Mouse (Mus musculus) limb, embryonic 15.5 days (tissue): Measurements from ENCODE around the gene Rps15. TPM values are rescaled to one million over a fixed set of nuclear protein-coding genes. Genes with fewer than 3 reads are reported as not detected.

Experiments used
- ATAC-seq: fragments of 200-750 bp; cut with Nextera tagmentation; 2 replicates; pipeline ENCODE4 v1.8.0; 2017; ENCODE audit warnings: low read depth, moderate TSS enrichment; ENCODE audit not compliant: insufficient number of reproducible peaks, low FRiP score, low TSS enrichment
- H3K27ac ChIP-seq: fragments of 300-500 bp; sonication (generic); 2 replicates; pipeline ENCODE4 v1.5.1; 2015; ENCODE audit warnings: moderate library complexity, mild to moderate bottlenecking, inconsistent platforms
- H3K27me3 ChIP-seq: fragments of 300-500 bp; sonication (generic); 2 replicates; pipeline ENCODE4 v1.6.1; 2015; ENCODE audit warnings: inconsistent platforms
- H3K36me3 ChIP-seq: fragments of 300-500 bp; sonication (generic); 2 replicates; pipeline ENCODE4 v1.6.1; 2015; ENCODE audit warnings: inconsistent platforms
- H3K4me1 ChIP-seq: fragments of 300-500 bp; sonication (generic); 2 replicates; pipeline ENCODE4 v1.6.1; 2015; ENCODE audit warnings: inconsistent platforms
- H3K4me2 ChIP-seq: fragments of 300-500 bp; sonication (generic); 2 replicates; pipeline ENCODE4 v1.6.1; 2015; ENCODE audit warnings: mild to moderate bottlenecking, inconsistent platforms
- H3K4me3 ChIP-seq: fragments of 300-500 bp; sonication (generic); 2 replicates; pipeline ENCODE4 v1.5.1; 2015; ENCODE audit warnings: mild to moderate bottlenecking, inconsistent platforms
- H3K9ac ChIP-seq: fragments of 300-500 bp; sonication (generic); 2 replicates; pipeline ENCODE4 v1.6.1; 2015; ENCODE audit warnings: inconsistent platforms
- H3K9me3 ChIP-seq: fragments of 300-500 bp; sonication (generic); 2 replicates; pipeline ENCODE4 v1.6.1; 2016; ENCODE audit warnings: inconsistent platforms
- WGBS: fragments of 180-500 bp; shearing (Covaris S2); methylation state at CpG from one replicate; pipeline ENCODE4 v1.1.7; 2015; 5-methylcytosine and 5-hydroxymethylcytosine counted together
- polyA plus RNA-seq: library from polyadenylated mRNA; unstranded; fragments of >200 nt; fragmentation: Nextera tagmentation; extraction: Ambion mirVana; gene quantifications from 2 replicates; pipeline ENCODE4 v1.2.1, GENCODE M21; 2015

The Rps15 gene
- polyA plus RNA-seq, 1 experiment from 2014 or later = 925 TPM

DNA sequence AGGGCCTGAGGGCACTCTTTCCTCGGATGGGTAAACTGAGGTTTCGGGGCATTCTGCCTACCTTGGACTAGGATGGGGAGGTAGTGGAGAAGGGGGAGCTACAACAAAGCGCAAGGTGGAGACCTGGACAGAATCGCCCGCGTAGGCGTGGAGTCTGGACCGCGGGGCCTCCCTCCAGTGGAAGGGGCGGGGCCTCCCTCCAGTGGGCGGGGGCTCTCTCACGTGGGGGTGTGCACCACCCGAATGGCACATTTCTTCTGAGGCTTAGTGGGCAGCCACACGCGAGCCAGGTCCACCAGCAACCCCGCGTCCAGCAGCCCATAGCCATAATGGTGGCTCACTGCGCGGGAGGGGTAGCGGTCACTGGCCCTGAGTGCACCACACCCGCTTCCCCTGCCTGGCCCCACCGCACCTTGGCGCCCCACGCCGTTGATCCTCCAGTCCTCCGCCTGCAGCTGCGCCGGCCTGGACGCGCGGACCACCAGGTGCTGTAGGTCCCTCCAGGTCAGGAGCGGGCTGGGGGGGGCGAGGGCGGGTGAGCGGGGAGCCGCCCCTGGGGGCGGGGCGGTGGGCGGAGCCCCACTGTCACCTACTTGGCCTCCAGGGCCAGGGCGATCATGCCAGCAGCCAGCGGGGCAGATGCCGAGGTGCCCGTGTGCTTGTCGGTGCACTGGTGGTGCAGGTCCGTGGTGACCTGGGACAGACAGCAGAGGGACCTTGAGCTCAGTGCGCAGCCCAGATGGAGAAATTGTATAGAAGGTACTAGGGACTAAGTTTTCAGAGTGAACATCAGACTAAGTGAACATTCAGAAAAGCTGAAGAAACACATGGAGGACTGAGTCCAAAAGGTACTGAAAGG lies 31.2 kb downstream of the Rps15 start:
- Histone ChIP-seq H3K27ac (no peak overlapping the region; the same call in 1 of the 2 replicates), H3K9ac (peak overlapping the region; percentile 46), H3K9me3 (no peaks in the 10 kb centered on the region), H3K27me3 (0 out of 2 replicates have a peak, but pooled peaks cover 3% of the 10 kb centered on the region), H3K4me1 (peaks cover 41% of the 10 kb centered on the region), H3K4me2 (peak overlapping the region; percentile 97), H3K36me3 (peaks cover 9% of the 10 kb centered on the region), H3K4me3 (peak overlapping the region; percentile 55)
- peak; percentile 16; the same call in 1 of the 2 replicates for ATAC-seq
- under 1% methylated on average over 41 of the region's 46 CpGs for WGBS

DNA sequence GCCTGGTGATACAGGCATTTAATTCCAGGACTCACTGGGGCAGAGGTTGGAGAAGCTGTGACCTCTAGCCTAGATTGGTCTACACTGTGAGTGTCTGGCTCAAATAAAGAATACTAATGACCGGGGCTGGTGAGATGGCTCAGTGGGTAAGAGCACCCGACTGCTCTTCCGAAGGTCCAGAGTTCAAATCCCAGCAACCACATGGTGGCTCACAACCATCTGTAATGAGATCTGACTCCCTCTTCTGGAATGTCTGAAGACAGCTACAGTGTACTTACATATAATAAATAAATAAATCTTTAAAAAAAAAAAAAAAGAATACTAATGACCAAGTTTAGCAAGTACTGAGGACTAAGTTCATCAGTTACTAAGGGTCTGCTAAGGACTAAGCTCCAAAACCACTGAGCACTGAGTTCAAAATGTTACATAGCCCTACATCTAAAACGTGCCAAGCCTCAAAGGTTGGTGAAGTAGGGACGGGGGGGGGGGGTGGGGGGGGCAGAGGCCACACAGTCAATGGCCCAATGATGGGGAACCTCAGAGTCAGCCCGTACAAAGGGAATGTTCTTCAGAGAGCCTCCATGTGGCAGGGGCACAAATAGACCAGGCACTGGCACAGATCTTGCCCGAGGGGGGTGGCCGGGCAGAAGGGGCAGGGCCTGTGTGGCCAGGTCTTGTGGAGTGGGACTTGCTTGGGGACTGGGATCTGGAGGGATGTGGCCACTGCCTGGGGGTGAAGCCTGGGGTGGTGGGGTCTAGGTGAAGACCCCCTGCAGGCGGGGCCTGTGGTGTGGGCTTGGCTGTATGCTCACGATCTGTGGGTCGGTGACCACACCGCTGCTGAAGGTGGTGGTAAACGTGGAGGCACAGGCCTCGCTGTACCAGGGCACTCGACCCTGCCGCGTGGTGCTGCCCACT lies 32.1 kb downstream of the Rps15 start:
- no peak overlapping the region for H3K27ac ChIP-seq
- peaks cover under 1% of the 10 kb centered on the region; the same call in 1 of the 2 replicates for H3K36me3 ChIP-seq
- 82% methylated on average over 17 of the region's 17 CpGs for WGBS
- 0 out of 2 replicates have a peak, but pooled peaks cover 3% of the 10 kb centered on the region for H3K27me3 ChIP-seq
- no peak for ATAC-seq
- H3K4me2 ChIP-seq = peak overlapping the region; percentile 97
- no peaks in the 10 kb centered on the region for H3K9me3 ChIP-seq
- no peak overlapping the region for H3K9ac ChIP-seq
- peaks cover 36% of the 10 kb centered on the region for H3K4me1 ChIP-seq
- H3K4me3 ChIP-seq = peak overlapping the region; percentile 55

DNA sequence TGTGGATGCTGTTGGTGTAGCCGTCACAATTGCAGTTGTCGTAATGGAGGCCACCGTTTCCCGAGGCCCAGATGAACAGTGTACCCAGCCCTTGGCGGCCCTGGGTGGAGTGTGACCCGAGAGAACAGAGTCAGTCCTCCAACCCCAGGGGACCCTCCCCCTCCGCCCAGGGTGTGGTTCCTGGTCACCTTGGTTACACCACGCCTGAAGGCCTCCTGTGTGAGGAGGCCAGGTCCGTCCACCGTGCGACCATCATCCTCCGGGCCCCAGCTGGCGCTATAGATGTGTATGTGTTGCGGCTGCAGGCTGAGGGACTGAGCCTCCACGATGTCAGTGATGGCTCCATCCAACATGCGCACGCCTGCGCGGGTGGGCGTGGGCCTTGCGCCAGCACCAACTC lies 32.8 kb downstream of the Rps15 start:
- 85% methylated on average over 21 of the region's 21 CpGs for WGBS
- H3K4me2 ChIP-seq = no peak overlapping the region
- H3K4me3 ChIP-seq = no peak overlapping the region
- peaks cover 38% of the 10 kb centered on the region for H3K4me1 ChIP-seq
- H3K27ac ChIP-seq = no peak overlapping the region
- ATAC-seq = no peak
- no peaks in the 10 kb centered on the region for H3K9me3 ChIP-seq
- H3K36me3 ChIP-seq = no peaks in the 10 kb centered on the region
- H3K27me3 ChIP-seq = 0 out of 2 replicates have a peak, but pooled peaks cover 3% of the 10 kb centered on the region
- H3K9ac ChIP-seq = no peak overlapping the region

DNA sequence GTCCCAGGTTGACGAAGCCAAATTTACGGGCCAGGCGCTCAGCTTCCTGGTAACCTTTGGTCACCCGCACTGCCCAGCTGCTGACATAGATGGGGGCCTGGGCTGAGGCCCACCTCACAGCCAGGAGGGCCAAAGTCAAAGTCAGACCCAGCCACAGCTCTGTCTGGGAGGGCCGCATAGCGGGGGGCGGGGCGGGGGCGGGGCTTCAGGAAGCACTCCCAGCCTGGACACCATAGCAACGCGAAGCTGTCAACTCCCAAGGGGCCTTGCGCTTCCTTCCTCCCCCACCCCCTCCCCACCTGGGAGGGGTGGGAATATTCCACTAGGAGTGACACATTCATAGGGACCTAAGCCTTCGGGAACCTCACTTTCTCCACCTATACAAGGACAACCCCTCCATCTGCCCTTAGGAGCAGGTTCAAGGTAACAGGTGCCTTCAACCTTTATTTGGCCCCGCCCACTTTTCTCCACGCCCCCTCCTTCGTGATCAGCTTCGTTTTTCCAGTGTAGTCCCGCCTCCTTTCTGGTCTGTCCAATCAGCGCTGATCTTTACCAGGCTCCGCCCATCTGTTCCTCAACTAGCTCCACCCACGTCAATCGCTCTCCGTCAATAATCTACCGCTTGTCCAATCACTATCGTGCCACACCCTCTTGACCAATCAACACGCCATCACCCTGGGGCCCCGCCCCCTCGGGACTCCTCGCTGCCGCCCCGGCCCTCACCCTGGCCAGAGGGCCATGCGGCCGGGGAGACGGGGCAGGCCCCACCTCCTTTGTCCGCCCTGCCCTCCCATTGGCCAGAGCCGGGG lies 37.2 kb downstream of the Rps15 start, which contains the start of the genes Pcsk4 and Reep6:
Gene Pcsk4 (minus strand): TSS at position 226 of the 809 bp plus-strand sequence.
Gene Reep6 (plus strand): TSS at position 681 of the 809 bp plus-strand sequence.
- Histone ChIP-seq H3K4me3 (peak within 1 kb of the TSS; percentile 49), H3K36me3 (no peaks in the 10 kb centered on the region), H3K4me1 (peaks cover 26% of the 10 kb centered on the region), H3K9me3 (no peaks in the 10 kb centered on the region), H3K4me2 (peak within 1 kb of the TSS; percentile 93), H3K27me3 (peaks cover 28% of the 10 kb centered on the region), H3K9ac (peak within 1 kb of the TSS; percentile 33; the same call in 1 of the 2 replicates), H3K27ac (no peak within 1 kb of the TSS)
- 3% methylated on average over 36 of the region's 36 CpGs for WGBS
- ATAC-seq = peak; percentile 91

DNA sequence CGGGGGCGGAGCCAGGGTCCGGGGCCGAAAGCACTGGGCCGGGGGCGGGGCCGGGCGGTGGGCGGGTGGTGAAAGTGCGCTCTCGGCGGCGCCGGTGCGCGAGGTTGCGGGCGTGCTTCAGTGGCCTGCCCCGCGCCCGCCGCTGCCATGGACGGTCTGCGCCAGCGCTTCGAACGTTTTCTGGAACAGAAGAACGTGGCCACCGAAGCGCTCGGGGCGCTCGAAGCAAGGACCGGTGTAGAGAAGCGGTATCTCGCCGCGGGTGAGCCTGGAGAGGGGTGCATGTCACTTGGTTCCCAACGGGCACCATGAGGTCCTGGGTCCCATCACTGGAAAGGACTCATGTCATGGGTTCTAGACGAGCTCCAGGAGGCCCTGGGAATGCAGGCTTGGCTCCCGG lies 37.8 kb downstream of the Rps15 start:
- Histone ChIP-seq H3K4me3 (peak overlapping the region; percentile 49), H3K36me3 (no peaks in the 10 kb centered on the region), H3K9ac (peak overlapping the region; percentile 33; the same call in 1 of the 2 replicates), H3K4me1 (peaks cover 26% of the 10 kb centered on the region), H3K4me2 (peak overlapping the region; percentile 93), H3K27me3 (peaks cover 26% of the 10 kb centered on the region), H3K27ac (no peak overlapping the region), H3K9me3 (no peaks in the 10 kb centered on the region)
- no peak; the same call in 1 of the 2 replicates for ATAC-seq
- under 1% methylated on average over 31 of the region's 41 CpGs for WGBS

DNA sequence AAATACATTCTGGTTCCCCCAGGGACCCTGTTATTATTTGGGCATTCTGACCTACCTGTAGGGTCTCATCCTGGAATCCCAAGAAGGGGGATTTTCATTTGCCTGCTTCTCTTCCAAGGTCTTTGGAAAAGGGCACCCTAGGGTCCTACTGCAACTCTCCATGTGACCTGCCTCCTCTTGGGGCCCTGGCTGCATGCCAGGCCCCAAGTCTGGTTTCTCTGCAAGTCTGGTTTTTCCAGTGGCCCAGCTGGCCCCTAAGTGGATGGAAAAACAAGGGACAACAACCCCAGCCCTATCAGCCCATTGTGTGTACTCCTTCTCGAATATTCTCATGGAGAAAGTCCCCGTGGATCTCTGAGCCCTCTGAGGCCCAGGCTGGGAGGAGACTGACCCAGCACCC lies 38.6 kb downstream of the Rps15 start:
- H3K9me3 ChIP-seq = no peaks in the 10 kb centered on the region
- no peak overlapping the region for H3K27ac ChIP-seq
- H3K36me3 ChIP-seq = no peaks in the 10 kb centered on the region
- no peak overlapping the region for H3K9ac ChIP-seq
- H3K27me3 ChIP-seq = peaks cover 26% of the 10 kb centered on the region
- peak overlapping the region; percentile 49; the same call in 1 of the 2 replicates for H3K4me3 ChIP-seq
- no peak for ATAC-seq
- WGBS = 71% methylated on average over 2 of the region's 2 CpGs
- H3K4me1 ChIP-seq = peaks cover 26% of the 10 kb centered on the region
- H3K4me2 ChIP-seq = peak overlapping the region; percentile 93

DNA sequence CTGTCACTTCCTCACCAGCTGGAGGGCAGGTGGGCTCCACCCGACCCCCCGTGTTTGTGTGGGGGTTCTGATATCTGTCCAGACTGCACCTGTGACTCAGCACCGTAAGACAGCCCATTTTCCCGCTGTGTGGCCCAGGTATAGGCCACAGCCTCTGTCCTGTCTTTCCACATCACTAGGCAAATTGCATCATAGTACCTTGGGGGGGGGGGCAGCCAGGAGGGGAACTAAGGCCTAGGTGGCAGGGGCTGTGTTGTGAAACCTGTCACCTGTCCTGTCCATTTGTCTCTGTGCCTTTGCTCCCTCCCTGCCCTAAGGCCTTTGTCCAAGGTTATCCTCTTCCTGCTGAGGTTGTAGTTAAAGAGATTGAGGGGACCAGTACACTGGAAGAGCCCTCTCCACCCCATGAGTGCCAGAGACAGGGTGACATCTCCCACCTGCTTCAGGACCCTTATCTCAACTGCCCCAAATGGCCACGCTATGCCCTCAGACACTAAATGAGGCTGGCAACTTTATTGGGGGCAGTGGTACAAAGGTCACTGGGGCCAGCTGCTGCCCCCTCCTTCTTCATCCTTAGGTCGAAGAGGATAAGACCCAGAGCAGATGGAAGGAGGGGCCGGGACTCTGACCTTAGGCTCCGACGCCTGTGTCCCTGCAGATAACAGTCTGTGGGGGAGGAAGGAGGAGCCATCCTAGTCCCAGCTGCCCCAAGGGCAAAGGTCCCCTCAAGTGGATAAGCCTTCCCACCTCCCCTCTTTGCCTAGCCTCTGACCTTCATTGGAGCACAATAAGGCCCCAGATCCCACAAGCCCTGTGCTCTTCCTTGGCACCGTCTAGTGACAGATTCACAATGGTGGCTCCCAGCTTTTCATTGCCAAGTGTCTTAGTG lies 39.6 kb downstream of the Rps15 start:
- no peaks in the 10 kb centered on the region for H3K9me3 ChIP-seq

DNA sequence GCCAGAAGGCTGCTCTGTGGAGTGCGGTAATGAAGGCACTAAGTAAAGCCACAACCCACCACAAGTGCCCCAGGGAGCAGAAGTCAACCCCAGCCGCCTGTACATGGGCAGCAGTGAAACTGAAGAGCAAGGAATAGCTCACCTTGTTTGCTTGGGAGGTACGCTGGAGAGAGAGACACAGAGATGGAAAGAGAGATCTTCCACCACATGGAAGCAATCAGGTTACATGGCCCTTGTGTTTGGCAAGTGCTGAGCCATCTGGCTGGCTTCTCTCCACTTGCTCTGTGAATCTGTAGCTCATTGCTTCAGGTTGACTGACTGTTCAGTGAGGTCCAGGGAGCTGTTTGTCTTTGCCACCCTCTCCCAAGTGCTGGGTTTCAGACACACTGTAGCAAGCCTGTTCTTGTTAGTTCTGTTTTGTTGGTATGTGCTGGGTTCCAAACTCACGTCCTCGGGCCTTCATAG lies 40.3 kb downstream of the Rps15 start:
- Histone ChIP-seq H3K4me3 (no peak overlapping the region), H3K27ac (no peak overlapping the region), H3K9me3 (no peaks in the 10 kb centered on the region), H3K4me2 (no peak overlapping the region), H3K36me3 (no peaks in the 10 kb centered on the region), H3K4me1 (peaks cover 29% of the 10 kb centered on the region), H3K9ac (no peak overlapping the region), H3K27me3 (peaks cover 26% of the 10 kb centered on the region)
- 66% methylated on average over 5 of the region's 5 CpGs for WGBS
- no peak for ATAC-seq

More for the DNA sequence above, 39.6 kb downstream of the Rps15 start:
- peaks cover 26% of the 10 kb centered on the region for H3K27me3 ChIP-seq
- H3K4me1 ChIP-seq = peaks cover 29% of the 10 kb centered on the region
- H3K36me3 ChIP-seq = no peaks in the 10 kb centered on the region
- ATAC-seq = no peak
- H3K27ac ChIP-seq = no peak overlapping the region
- no peak overlapping the region for H3K9ac ChIP-seq
- WGBS = 55% methylated on average over 10 of the region's 10 CpGs
- H3K4me3 ChIP-seq = no peak overlapping the region
- H3K4me2 ChIP-seq = no peak overlapping the region

DNA sequence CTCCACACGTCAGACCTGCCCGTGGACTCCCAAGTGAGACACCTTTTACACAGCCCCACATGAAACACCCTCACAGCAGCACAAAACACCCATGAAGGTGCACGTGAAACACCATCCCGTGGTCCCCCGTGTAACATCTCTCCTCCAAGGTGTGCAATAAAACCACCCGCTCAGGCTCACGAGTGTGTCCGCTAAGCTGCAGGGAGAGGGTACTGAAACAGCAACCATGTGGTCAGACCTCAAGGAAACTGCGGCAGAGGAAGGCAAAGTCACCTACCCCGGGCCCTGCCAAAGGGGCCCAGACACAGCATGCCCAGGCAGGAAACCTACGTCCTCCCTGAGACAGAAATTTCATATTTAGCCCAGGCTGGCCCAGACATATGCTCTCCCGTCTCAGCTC lies 44.0 kb downstream of the Rps15 start:
- Histone ChIP-seq H3K4me1 (peaks cover 24% of the 10 kb centered on the region), H3K27ac (no peak overlapping the region), H3K9ac (no peak overlapping the region), H3K9me3 (no peaks in the 10 kb centered on the region), H3K27me3 (peaks cover 34% of the 10 kb centered on the region), H3K4me3 (no peak overlapping the region), H3K4me2 (no peak overlapping the region), H3K36me3 (no peaks in the 10 kb centered on the region)
- WGBS = 70% methylated on average over 12 of the region's 12 CpGs
- ATAC-seq = no peak
